Mouse (Mus musculus): ENCODE results near the gene Dnajc3. TPM values are rescaled to one million over a fixed set of nuclear protein-coding genes. Genes with fewer than 3 reads are reported as not detected.
A peak's percentile ranks its signal among the peaks of the same experiment; 100 is the strongest.

The Dnajc3 gene
- polyA plus RNA-seq, 2 experiments: 22.8 to 42.0 TPM

DNA sequence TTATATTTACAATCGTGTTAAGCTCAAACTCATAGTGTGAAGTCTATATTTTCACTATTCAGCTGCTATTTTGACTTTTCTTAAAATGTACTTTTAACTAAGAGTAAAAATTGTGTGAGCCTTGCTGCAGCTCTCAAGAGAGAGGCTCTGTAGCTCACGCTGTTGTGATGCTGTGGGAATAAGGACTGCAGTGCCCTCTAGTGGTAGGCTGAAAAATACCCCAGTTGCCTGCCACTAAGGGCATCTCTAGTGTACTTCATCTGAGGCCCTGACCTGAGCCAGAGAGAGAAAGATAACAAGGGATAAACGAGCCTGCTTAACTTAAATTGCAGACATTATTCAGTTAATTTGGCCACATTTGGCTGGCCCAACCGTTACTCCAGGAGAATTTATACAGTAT is 89.4 kb downstream of the Dnajc3 start:
- H3K27ac ChIP-seq (replicated peaks; ENCODE audit: low read depth, low read length): no peak overlapping the region
- H3K4me3 ChIP-seq (replicated peaks; ENCODE audit: low read length): no peak overlapping the region
- no peak overlapping the region for H3K9ac ChIP-seq (ENCODE audit: low read depth, low read length, severe bottlenecking)
- TF ChIP-seq POLR2A (IDR thresholded peaks at IDR 0.05; ENCODE audit: borderline replicate concordance, extremely low read depth, insufficient read depth, insufficient read length): no peak
- H3K27me3 ChIP-seq (ENCODE audit: control insufficient read depth, insufficient read depth, low read length): no peaks in the 10 kb centered on the region
- H3K4me2 ChIP-seq (replicated peaks; ENCODE audit: low read depth, low read length, severe bottlenecking): no peak overlapping the region
- H3K4me1 ChIP-seq (ENCODE audit: control insufficient read depth, insufficient read depth, low read length): no peaks in the 10 kb centered on the region
- DNase-seq (ENCODE audit: low spot score): peak; percentile 35
- 44% methylated on average over 4 of the region's 4 CpGs for WGBS
- no peak for ATAC-seq (ENCODE audit: low FRiP score, low read depth)
- H3K9me3 ChIP-seq (ENCODE audit: control insufficient read depth, low read length): no peaks in the 10 kb centered on the region
- H3K36me3 ChIP-seq (ENCODE audit: control insufficient read depth, insufficient read depth, low read length): peaks cover 43% of the 10 kb centered on the region

DNA sequence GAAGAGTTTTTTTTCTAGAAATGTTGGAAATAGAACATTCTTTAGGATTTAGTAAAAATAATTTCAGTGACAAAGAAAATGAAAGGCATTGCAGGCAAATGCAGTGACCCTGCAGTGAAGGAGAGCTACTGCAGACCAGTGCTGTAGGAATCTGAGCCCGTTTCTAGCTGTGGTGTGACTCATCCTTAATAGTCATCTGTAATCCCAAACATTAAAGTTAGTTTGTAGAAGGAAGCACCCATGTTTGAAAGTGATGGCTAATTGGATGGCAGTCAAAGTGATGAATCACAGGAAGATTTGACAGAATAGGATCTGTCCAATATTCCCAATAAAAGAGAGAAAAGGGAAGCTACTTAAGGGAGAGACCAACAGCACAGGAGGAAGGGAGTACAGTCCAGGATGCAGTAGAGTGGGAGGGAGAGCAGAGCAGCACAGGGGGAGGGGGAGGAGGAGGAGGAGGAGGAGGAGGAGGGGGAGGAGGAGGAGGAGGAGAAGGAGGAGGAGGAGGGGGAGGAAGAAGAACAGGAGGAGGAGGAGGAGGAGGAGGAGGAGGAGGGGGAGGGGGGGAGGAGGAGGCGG is 90.0 kb downstream of the Dnajc3 start:
- DNase-seq (ENCODE audit: low spot score) (no peak), ATAC-seq (ENCODE audit: low FRiP score, low read depth) (no peak)
- H3K4me3 ChIP-seq (replicated peaks; ENCODE audit: low read length): no peak overlapping the region
- H3K9ac ChIP-seq (ENCODE audit: low read depth, low read length, severe bottlenecking): no peak overlapping the region
- no peak overlapping the region for H3K27ac ChIP-seq (replicated peaks; ENCODE audit: low read depth, low read length)
- no peak overlapping the region for H3K4me2 ChIP-seq (replicated peaks; ENCODE audit: low read depth, low read length, severe bottlenecking)
- H3K9me3 ChIP-seq (ENCODE audit: control insufficient read depth, low read length): no peaks in the 10 kb centered on the region
- H3K27me3 ChIP-seq (ENCODE audit: control insufficient read depth, insufficient read depth, low read length): no peaks in the 10 kb centered on the region
- TF ChIP-seq POLR2A (IDR thresholded peaks at IDR 0.05; ENCODE audit: borderline replicate concordance, extremely low read depth, insufficient read depth, insufficient read length): no peak
- H3K4me1 ChIP-seq (ENCODE audit: control insufficient read depth, insufficient read depth, low read length): no peaks in the 10 kb centered on the region
- WGBS: 62% methylated on average over 2 of the region's 2 CpGs
- H3K36me3 ChIP-seq (ENCODE audit: control insufficient read depth, insufficient read depth, low read length): peaks cover 36% of the 10 kb centered on the region

Other genes with a start within 250 kb of the Dnajc3 start
- 1.3 and 2.1 TPM in 2 replicates for gene Abcc4, start 231.8 kb upstream of the Dnajc3 start, polyA plus RNA-seq (2012; rRNA removed)
- 2.1 and 2.2 TPM in 2 replicates for gene Abcc4, start 231.8 kb upstream of the Dnajc3 start, polyA plus RNA-seq (2014; fragmentation: Nextera tagmentation; extraction: Ambion mirVana)
- gene Cldn10, start 150.1 kb upstream of the Dnajc3 start, polyA plus RNA-seq (2012; rRNA removed): 0.61 and 0.65 TPM in 2 replicates
- 1.4 and 1.8 TPM in 2 replicates for gene Cldn10, start 150.1 kb upstream of the Dnajc3 start, polyA plus RNA-seq (2014; fragmentation: Nextera tagmentation; extraction: Ambion mirVana)
- gene Dzip1, start 12.5 kb upstream of the Dnajc3 start, polyA plus RNA-seq (2012; rRNA removed): 52.1 and 56.9 TPM in 2 replicates
- gene Dzip1, start 12.5 kb upstream of the Dnajc3 start, polyA plus RNA-seq (2014; fragmentation: Nextera tagmentation; extraction: Ambion mirVana): 26.0 and 34.1 TPM in 2 replicates
- 36.0 and 36.5 TPM in 2 replicates for gene Uggt2, start 161.5 kb downstream of the Dnajc3 start, polyA plus RNA-seq (2012; rRNA removed)
- gene Uggt2, start 161.5 kb downstream of the Dnajc3 start, polyA plus RNA-seq (2014; fragmentation: Nextera tagmentation; extraction: Ambion mirVana): 14.9 and 18.5 TPM in 2 replicates
- gene Hs6st3, start 200.4 kb downstream of the Dnajc3 start, polyA plus RNA-seq (2012; rRNA removed): 0.89 and 1.5 TPM in 2 replicates
- gene Hs6st3, start 200.4 kb downstream of the Dnajc3 start, polyA plus RNA-seq (2014; fragmentation: Nextera tagmentation; extraction: Ambion mirVana): 0.43 and 0.72 TPM in 2 replicates

All from limb, embryonic 14.5 days (tissue).